Mouse (Mus musculus): ENCODE measurements around the gene Arl5a. TPM values are rescaled to one million over a fixed set of nuclear protein-coding genes. Genes with fewer than 3 reads are reported as not detected.

Arl5a gene
- 8.1 and 13.0 TPM in 2 replicates for polyA plus RNA-seq (2012; rRNA removed)

DNA sequence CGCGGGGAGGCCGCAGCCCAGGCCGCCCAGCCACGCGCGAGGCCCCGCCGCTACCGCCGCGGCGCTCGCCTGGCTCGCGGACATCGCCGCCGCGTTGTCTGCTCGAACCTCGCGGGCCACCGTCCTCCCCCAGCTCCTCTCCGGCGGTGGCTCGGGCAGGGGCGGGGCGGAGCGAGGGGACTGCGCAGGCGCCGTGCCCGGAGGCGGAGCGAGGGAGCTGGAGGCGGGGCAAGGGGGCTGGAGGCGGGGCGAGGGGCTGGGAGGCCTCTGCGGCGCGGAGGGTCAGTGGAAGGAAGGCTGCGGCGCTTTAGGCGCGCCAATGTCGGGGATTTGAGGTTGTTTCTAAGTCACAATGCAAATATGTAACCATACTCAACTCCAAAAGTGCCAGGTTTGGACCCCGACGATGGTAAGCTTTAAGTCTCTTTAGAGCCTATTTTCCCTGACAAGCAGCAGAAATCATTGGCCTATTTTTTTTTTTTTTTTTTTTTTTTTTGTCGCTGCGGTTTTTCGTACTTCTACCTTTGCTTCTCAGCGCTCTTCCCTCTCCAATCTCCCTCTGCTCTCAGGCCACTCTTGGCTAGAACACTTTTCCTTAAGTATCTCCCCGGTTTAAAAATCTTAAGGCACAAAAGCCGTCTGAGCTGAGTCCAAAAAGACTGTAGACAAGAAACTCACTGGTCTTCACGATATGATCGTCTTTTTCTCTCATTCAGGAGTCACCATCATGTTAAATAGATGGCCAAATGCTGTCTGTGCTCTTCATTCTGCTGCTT is at the start of gene Arl5a:
TSS of gene Arl5a (minus strand) at position 155 of the 776 bp plus-strand sequence.
- TF ChIP-seq CTCF (IDR thresholded peaks at IDR 0.05; ENCODE audit: insufficient read depth, low read length) = no peak
- TF ChIP-seq POLR2A (IDR thresholded peaks at IDR 0.05; ENCODE audit: borderline replicate concordance, extremely low read depth, low read depth, low read length) = peak; percentile 92; the same call in 1 of the 2 replicates
- DNase-seq = peak; percentile 94
- H3K4me1 ChIP-seq (ENCODE audit: control insufficient read depth, insufficient read depth, low read length) = peaks cover 20% of the 10 kb centered on the region
- peak within 1 kb of the TSS; percentile 99 for H3K4me3 ChIP-seq (replicated peaks; ENCODE audit: extremely low read depth, low read depth, low read length)
- 1% methylated on average over 56 of the region's 57 CpGs for WGBS

DNA sequence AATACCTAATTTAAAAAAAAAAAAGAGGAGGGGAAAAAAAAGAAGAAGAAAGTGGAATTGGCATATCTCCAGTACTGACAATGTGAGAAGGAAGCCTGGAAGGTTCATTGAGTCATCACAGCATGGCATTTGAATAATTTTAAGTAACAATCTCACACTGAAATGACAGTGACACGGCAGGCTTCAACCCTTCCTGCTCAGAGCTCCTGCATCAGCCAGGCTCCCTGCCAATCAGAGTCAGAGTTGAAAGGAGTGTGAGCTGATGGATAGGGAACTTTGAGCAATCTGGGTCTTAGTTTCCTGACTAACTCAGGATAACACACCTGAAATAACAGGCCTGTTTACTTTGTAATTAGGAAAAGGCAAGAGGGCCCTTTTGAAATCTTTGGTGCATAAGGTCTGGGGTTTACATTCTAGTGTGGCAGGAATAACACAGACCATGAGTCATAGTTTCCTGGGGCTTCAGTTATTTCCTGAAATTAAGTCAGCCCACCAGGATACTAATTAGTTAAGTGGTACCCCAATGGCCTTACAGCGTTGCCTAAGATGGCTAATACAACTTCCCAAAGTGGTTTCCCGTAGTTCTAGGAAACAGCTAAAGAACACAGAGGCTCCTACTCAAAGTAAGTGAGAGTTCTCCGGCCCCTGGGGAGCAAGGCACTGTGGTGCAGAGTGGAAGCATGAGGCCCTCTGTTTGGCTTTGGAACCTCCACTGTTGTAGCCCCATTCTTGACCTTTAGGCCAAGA is 47.0 kb upstream of the Arl5a start:
- 26% methylated on average over 4 of the region's 4 CpGs for WGBS
- no peak for TF ChIP-seq POLR2A (IDR thresholded peaks at IDR 0.05; ENCODE audit: borderline replicate concordance, extremely low read depth, low read depth, low read length)
- no peak for TF ChIP-seq CTCF (IDR thresholded peaks at IDR 0.05; ENCODE audit: insufficient read depth, low read length)
- DNase-seq = peak; percentile 34
- peaks cover 2% of the 10 kb centered on the region for H3K4me1 ChIP-seq (ENCODE audit: control insufficient read depth, insufficient read depth, low read length)
- H3K4me3 ChIP-seq (replicated peaks; ENCODE audit: extremely low read depth, low read depth, low read length) = no peak overlapping the region

DNA sequence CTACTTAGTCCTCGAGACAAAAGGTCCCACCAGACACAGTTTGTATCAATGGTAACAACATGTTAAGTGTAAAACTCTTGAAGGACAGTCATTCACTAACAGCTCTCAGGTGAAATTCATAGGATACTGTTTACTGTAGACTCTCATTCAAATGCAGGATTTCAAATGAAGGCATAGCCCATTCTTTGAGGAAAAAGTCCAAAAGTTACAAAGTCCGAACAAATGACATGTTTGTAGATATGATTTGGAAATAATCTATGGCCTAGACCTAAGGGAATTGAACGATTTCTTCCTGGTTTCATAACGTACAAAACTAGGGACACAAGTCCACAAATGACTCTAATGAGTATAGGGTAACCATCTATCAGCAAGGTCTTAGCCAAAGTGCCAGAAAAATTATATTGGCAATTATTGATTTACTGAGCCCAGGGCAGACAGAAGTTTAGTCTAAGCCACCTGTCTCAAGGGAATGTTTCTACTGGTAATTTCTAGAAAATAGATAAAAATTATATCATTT is 45.4 kb upstream of the Arl5a start:
- 82% methylated on average over 4 of the region's 4 CpGs for WGBS
- H3K4me1 ChIP-seq (ENCODE audit: control insufficient read depth, insufficient read depth, low read length) = peaks cover 2% of the 10 kb centered on the region
- TF ChIP-seq POLR2A (IDR thresholded peaks at IDR 0.05; ENCODE audit: borderline replicate concordance, extremely low read depth, low read depth, low read length) = no peak
- no peak for TF ChIP-seq CTCF (IDR thresholded peaks at IDR 0.05; ENCODE audit: insufficient read depth, low read length)
- no peak overlapping the region for H3K4me3 ChIP-seq (replicated peaks; ENCODE audit: extremely low read depth, low read depth, low read length)
- no peak for DNase-seq

DNA sequence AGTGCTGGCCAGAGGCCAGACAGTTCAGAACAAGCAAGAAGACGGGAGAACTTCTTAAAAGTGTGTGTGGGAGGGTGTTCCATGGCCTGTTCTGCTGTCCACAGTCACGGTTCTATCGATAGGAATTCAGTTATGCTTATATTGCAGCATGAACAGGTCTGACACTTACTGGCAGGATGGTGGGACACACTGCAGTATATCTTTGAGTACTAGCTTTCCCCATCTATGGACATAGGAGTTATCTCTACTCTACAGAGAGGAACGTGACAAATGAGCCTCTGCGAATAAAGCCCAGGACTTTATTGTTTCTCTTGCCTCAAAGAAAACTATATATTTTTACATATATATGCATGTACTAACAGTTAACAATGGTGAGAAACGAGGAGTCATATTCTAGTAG is 42.9 kb upstream of the Arl5a start:
- no peak overlapping the region for H3K4me3 ChIP-seq (replicated peaks; ENCODE audit: extremely low read depth, low read depth, low read length)
- DNase-seq = no peak
- peaks cover 2% of the 10 kb centered on the region for H3K4me1 ChIP-seq (ENCODE audit: control insufficient read depth, insufficient read depth, low read length)
- 78% methylated on average over 6 of the region's 6 CpGs for WGBS
- TF ChIP-seq CTCF (IDR thresholded peaks at IDR 0.05; ENCODE audit: insufficient read depth, low read length) (no peak), POLR2A (IDR thresholded peaks at IDR 0.05; ENCODE audit: borderline replicate concordance, extremely low read depth, low read depth, low read length) (no peak)

DNA sequence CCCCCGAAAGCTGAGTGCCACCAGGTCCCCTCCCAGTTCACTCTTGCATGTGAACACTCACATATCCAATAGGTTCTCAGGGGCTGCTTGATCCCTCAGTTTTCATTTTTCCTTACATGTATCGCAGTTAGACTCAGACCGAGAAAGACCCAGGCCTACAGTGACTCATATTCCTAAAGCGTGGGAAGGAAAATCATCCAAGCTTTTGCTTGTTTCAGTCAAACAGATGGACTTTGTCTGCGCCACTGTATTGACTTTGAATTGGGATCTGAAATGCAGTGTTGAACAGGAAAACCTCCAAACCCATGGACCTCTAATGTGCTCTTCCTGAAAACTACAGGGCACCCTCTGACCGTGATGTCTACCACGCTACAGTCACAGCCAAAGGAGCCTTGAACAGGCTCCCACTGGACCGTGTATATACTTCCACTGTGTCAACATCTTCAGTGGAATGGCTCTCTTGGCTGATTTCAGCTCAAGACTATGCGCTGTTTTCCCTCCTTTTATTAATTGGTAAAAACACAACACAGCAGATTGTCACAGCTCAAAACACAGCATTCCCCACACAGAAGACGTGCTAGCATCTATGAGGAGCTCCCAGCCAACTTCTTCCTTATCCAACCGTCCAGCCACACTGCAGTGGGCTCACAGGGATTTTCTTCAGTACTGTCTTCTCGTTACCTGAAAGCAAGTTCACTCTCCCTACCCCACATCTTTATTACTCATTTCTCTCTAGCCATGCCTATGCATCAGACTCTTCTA is 36.7 kb upstream of the Arl5a start:
- DNase-seq = no peak
- Histone ChIP-seq H3K4me1 (ENCODE audit: control insufficient read depth, insufficient read depth, low read length) (no peaks in the 10 kb centered on the region), H3K4me3 (replicated peaks; ENCODE audit: extremely low read depth, low read depth, low read length) (no peak overlapping the region)
- WGBS = 70% methylated on average over 12 of the region's 12 CpGs
- no peak for TF ChIP-seq POLR2A (IDR thresholded peaks at IDR 0.05; ENCODE audit: borderline replicate concordance, extremely low read depth, low read depth, low read length)
- no peak for TF ChIP-seq CTCF (IDR thresholded peaks at IDR 0.05; ENCODE audit: insufficient read depth, low read length)

DNA sequence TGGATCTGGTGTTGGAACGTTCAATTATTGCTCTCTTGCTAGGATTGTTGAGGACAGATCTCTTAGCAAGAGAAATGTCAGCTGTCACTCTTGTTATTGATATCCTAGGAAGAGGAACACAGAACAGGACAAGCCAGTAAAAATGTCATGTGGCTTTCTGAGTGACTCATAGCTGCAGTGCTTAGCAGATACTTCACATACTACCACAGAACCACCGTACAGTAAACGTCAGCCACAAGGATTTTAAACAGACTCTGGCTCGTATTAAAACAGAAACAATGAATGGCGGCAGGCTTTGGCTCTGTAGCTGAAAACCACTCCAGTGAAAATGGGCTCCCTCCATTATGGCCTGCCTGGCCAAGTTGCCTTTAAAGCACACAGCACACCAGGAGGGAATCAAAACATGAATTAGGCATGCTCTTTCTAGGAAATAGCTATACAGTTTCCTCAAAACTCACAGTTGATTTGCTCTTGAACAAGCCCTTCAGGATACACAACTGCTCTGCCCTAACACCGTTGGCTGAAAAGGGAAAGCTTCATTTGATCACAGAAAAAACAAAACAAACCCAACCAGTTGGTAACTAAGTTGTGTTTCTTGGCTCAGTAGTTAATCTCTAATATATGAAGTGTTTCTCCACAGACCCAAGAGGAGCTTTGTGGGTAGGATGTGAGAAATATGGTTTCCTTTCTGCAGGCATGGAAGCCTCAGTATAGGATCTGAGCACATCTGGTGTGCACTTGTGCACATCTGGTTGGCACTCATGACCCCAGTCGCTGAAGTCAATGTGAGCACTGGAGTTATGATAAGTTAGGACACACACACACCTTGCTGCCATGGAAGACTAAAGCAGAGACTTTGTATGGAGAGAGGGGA is 31.1 kb upstream of the Arl5a start:
- DNase-seq = no peak
- peaks cover 2% of the 10 kb centered on the region; the same call in 1 of the 2 replicates for H3K4me1 ChIP-seq (ENCODE audit: control insufficient read depth, insufficient read depth, low read length)
- WGBS = 59% methylated on average over 7 of the region's 7 CpGs
- TF ChIP-seq POLR2A (IDR thresholded peaks at IDR 0.05; ENCODE audit: borderline replicate concordance, extremely low read depth, low read depth, low read length) (no peak), CTCF (IDR thresholded peaks at IDR 0.05; ENCODE audit: insufficient read depth, low read length) (no peak)
- H3K4me3 ChIP-seq (replicated peaks; ENCODE audit: extremely low read depth, low read depth, low read length) = no peak overlapping the region

DNA sequence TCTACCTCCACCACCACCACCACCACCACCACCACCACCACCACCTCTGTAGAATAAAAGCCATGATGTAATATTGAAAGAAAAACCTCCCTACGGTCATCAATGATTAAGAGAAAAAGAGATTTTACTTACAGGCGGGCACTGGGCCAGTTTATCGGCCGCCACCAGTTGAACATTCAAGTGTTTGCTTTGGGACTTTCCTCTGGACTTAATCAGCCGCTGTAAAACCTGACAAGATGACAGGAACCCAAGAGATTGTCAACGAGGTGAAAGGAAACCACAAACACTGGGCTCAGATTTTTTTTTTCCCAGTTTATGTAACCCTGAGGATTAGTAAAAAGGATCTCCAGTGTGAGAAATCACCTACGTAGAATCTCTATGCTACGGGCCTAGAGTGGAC is 25.1 kb upstream of the Arl5a start:
- WGBS = 58% methylated on average over 8 of the region's 8 CpGs
- TF ChIP-seq POLR2A (IDR thresholded peaks at IDR 0.05; ENCODE audit: borderline replicate concordance, extremely low read depth, low read depth, low read length) = no peak
- no peak for TF ChIP-seq CTCF (IDR thresholded peaks at IDR 0.05; ENCODE audit: insufficient read depth, low read length)
- Histone ChIP-seq H3K4me3 (replicated peaks; ENCODE audit: extremely low read depth, low read depth, low read length) (no peak overlapping the region), H3K4me1 (ENCODE audit: control insufficient read depth, insufficient read depth, low read length) (no peaks in the 10 kb centered on the region)
- DNase-seq = no peak

DNA sequence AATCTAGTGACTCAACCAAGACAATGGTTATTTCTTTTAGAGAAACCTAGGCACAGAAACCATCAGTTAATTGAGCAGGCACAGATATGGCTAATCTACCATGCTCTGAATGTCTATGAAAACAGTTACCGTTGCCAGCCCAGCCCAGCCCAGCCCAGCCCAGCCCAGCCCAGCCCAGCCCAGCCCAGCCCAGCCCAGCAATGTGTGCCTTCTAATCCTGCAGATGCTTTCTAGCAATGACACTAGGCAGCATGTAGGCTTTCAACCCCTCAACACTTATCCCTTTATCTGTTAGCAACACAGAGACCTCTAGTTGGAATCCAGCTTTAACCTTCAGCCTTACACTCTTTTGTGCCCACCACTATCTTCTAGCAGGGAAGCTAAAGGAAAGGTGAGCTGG is 24.2 kb upstream of the Arl5a start:
- TF ChIP-seq POLR2A (IDR thresholded peaks at IDR 0.05; ENCODE audit: borderline replicate concordance, extremely low read depth, low read depth, low read length) (no peak), CTCF (IDR thresholded peaks at IDR 0.05; ENCODE audit: insufficient read depth, low read length) (no peak)
- DNase-seq = no peak
- 57% methylated on average over 1 of the region's 1 CpGs for WGBS
- no peaks in the 10 kb centered on the region for H3K4me1 ChIP-seq (ENCODE audit: control insufficient read depth, insufficient read depth, low read length)
- no peak overlapping the region for H3K4me3 ChIP-seq (replicated peaks; ENCODE audit: extremely low read depth, low read depth, low read length)
